Mouse (Mus musculus) liver, embryonic 14.5 days (tissue): Measurements from ENCODE around the gene Hspa1a. TPM values are rescaled to one million over a fixed set of nuclear protein-coding genes. Genes with fewer than 3 reads are reported as not detected.
A peak's percentile ranks its signal among the peaks of the same experiment; 100 is the strongest.

Experiments used
- ATAC-seq: fragments of 200-750 bp; cut with Nextera tagmentation; 2 replicates; pipeline ENCODE4 v1.8.0; 2017; ENCODE audit warnings: moderate number of reproducible peaks, mild to moderate bottlenecking, moderate library complexity; ENCODE audit not compliant: insufficient read depth
- DNase-seq, 3 experiments: peaks; one replicate each; pipeline ENCODE4 v3.0.0-alpha.2; 2012 to 2013; ENCODE audit warnings: low read depth in 3 of 3, low spot score in 3 of 3
- H3K27ac ChIP-seq: fragments of 300-500 bp; sonication (generic); 2 replicates; pipeline ENCODE4 v1.5.1; 2014; ENCODE audit warnings: moderate library complexity, mild to moderate bottlenecking, control low read depth, inconsistent platforms
- H3K27me3 ChIP-seq: fragments of 300-500 bp; sonication (generic); 2 replicates; pipeline ENCODE4 v1.6.1; 2014; ENCODE audit warnings: mild to moderate bottlenecking, low read length, moderate library complexity; ENCODE audit not compliant: control insufficient read depth, insufficient read depth
- H3K36me3 ChIP-seq: fragments of 300-500 bp; sonication (generic); replicated peaks from 2 replicates; pipeline ENCODE4 v1.6.1; 2014; ENCODE audit warnings: low read depth; ENCODE audit not compliant: control insufficient read depth, insufficient read depth
- H3K4me1 ChIP-seq, 2 experiments: fragments of 200-500 bp in 1 of 2; fragments of 300-500 bp in 1 of 2; sonication (generic) in 1 of 2; replicated peaks; 2 replicates each; pipeline ENCODE4 v1.6.1; 2012 to 2014; ENCODE audit warnings: antibody characterized with exemption in 1 of 2, inconsistent platforms in 1 of 2, low read length in 1 of 2; ENCODE audit not compliant: control insufficient read depth in 2 of 2, insufficient read depth in 2 of 2
- H3K4me2 ChIP-seq: fragments of 300-500 bp; sonication (generic); 2 replicates; pipeline ENCODE4 v1.6.1; 2014; ENCODE audit warnings: low read depth, mild to moderate bottlenecking, control low read depth, moderate library complexity
- H3K4me3 ChIP-seq, 2 experiments: fragments of 200-500 bp in 1 of 2; fragments of 300-500 bp in 1 of 2; sonication (generic) in 1 of 2; 2 replicates each; pipeline ENCODE4 v1.5.1; 2012 to 2014; ENCODE audit warnings: low read depth in 2 of 2, low read length in 2 of 2, mild to moderate bottlenecking in 2 of 2, control low read depth in 1 of 2, inconsistent platforms in 1 of 2, moderate library complexity in 1 of 2; ENCODE audit not compliant: insufficient read depth in 1 of 2
- H3K9ac ChIP-seq: fragments of 300-500 bp; sonication (generic); replicated peaks from 2 replicates; pipeline ENCODE4 v1.6.1; 2014; ENCODE audit warnings: mild to moderate bottlenecking, control low read depth, moderate library complexity
- H3K9me3 ChIP-seq: fragments of 300-500 bp; sonication (generic); 2 replicates; pipeline ENCODE4 v1.6.1; 2016; ENCODE audit warnings: low read length, mixed read lengths; ENCODE audit not compliant: control insufficient read depth
- CTCF ChIP-seq: IDR thresholded peaks from 2 replicates; pipeline ENCODE4 v1.5.1; 2016; ENCODE audit warnings: antibody characterized with exemption, low read depth, control low read depth
- EP300 ChIP-seq: IDR thresholded peaks from 2 replicates; pipeline ENCODE4 v1.6.1; 2016; ENCODE audit warnings: antibody characterized with exemption, low read depth
- WGBS: fragments of 180-500 bp; shearing (Covaris S2); extraction: QIAGEN DNeasy Blood & Tissue Kit; methylation state at CpG from one replicate; pipeline ENCODE4 v1.1.7; 2014; ENCODE audit not compliant: insufficient replicate concordance; 5-methylcytosine and 5-hydroxymethylcytosine counted together
- polyA plus RNA-seq, 2 experiments: library from polyadenylated mRNA; depleted of rRNA in 1 of 2; stranded (reverse) in 1 of 2; unstranded in 1 of 2; fragments of >200 nt; fragmentation: Nextera tagmentation in 1 of 2; extraction: Ambion mirVana in 1 of 2; gene quantifications; 2 replicates each; pipeline versions ENCODE4 v1.2.1 to v1.2.3; 2012 to 2014

Hspa1a gene
- polyA plus RNA-seq, 2 experiments, result 0.41 to 0.90 TPM

- DNase-seq (no peak), ATAC-seq (no peak)
- H3K27me3 ChIP-seq, result no peaks in the 10 kb centered on the region
- peaks cover 20% of the 10 kb centered on the region for H3K36me3 ChIP-seq
- no peak overlapping the region for H3K27ac ChIP-seq
- H3K9ac ChIP-seq, result no peak overlapping the region
- 23% methylated on average over 8 of the region's 8 CpGs for WGBS
- no peaks in the 10 kb centered on the region for H3K9me3 ChIP-seq
- peaks cover 0 to 7% of the 10 kb centered on the region in 2 experiments for H3K4me1 ChIP-seq
- H3K4me3 ChIP-seq, result no peak overlapping the region
- peak; percentile 54 for TF ChIP-seq CTCF
- TF ChIP-seq EP300, result no peak
- no peak overlapping the region for H3K4me2 ChIP-seq
These were observed 24.4 kb downstream of the Hspa1a start for GRCm38 (mm10) chr17:34947606-34948005.

GRCm38 (mm10) chr17:34946486-34947140 is 25.3 kb downstream of the Hspa1a start:
- no peak for ATAC-seq
- H3K9me3 ChIP-seq, result no peaks in the 10 kb centered on the region

GRCm38 (mm10) chr17:34944362-34944761 is 27.6 kb downstream of the Hspa1a start:
- no peak for ATAC-seq
- Histone ChIP-seq H3K4me1 (peaks cover 4 to 6% of the 10 kb centered on the region in 2 experiments), H3K27me3 (no peaks in the 10 kb centered on the region), H3K4me2 (no peak overlapping the region), H3K36me3 (no peaks in the 10 kb centered on the region), H3K27ac (no peak overlapping the region), H3K9me3 (no peaks in the 10 kb centered on the region), H3K9ac (no peak overlapping the region), H3K4me3 (no peak overlapping the region)
- TF ChIP-seq EP300 (no peak), CTCF (no peak)
- no peak for DNase-seq

More at GRCm38 (mm10) chr17:34946486-34947140, 25.3 kb downstream of the Hspa1a start:
- H3K36me3 ChIP-seq, result peaks cover 20% of the 10 kb centered on the region
- DNase-seq, result no peak
- H3K4me1 ChIP-seq, result peaks cover 2 to 8% of the 10 kb centered on the region in 2 experiments
- WGBS, result 76% methylated on average over 5 of the region's 5 CpGs
- no peak overlapping the region for H3K4me3 ChIP-seq
- no peak overlapping the region for H3K4me2 ChIP-seq
- no peak overlapping the region for H3K27ac ChIP-seq
- H3K27me3 ChIP-seq, result no peaks in the 10 kb centered on the region
- TF ChIP-seq EP300 (no peak), CTCF (no peak)
- H3K9ac ChIP-seq, result no peak overlapping the region

- Histone ChIP-seq H3K4me3 (no peak overlapping the region), H3K9ac (no peak overlapping the region), H3K4me1 (peaks cover 4 to 6% of the 10 kb centered on the region in 2 experiments), H3K9me3 (no peaks in the 10 kb centered on the region), H3K4me2 (no peak overlapping the region), H3K27ac (no peak overlapping the region), H3K27me3 (no peaks in the 10 kb centered on the region), H3K36me3 (no peaks in the 10 kb centered on the region)
- ATAC-seq (no peak), DNase-seq (no peak)
- TF ChIP-seq EP300, result no peak
- TF ChIP-seq CTCF, result no peak
- 74% methylated on average over 4 of the region's 4 CpGs for WGBS
These were observed 28.7 kb downstream of the Hspa1a start for GRCm38 (mm10) chr17:34943128-34943815.

GRCm38 (mm10) chr17:34941344-34942041 is 30.5 kb downstream of the Hspa1a start:
- Histone ChIP-seq H3K4me3 (peak overlapping the region; percentile 42 to 43), H3K4me2 (peak overlapping the region; percentile 70), H3K27me3 (no peaks in the 10 kb centered on the region), H3K9ac (peak overlapping the region; percentile 52), H3K27ac (peak overlapping the region; percentile 32; the same call in 1 of the 2 replicates), H3K4me1 (peaks cover 4 to 6% of the 10 kb centered on the region in 2 experiments), H3K36me3 (no peaks in the 10 kb centered on the region), H3K9me3 (no peaks in the 10 kb centered on the region)
- WGBS, result 7% methylated on average over 15 of the region's 15 CpGs
- DNase-seq (no peak), ATAC-seq (no peak)
- TF ChIP-seq CTCF, result no peak
- no peak for TF ChIP-seq EP300
